Mouse (Mus musculus) forebrain, postnatal 0 days (tissue): ENCODE results near the gene Mef2c. TPM values are rescaled to one million over a fixed set of nuclear protein-coding genes. Genes with fewer than 3 reads are reported as not detected.

Experiments used
- ATAC-seq: fragments of 200-750 bp; cut with Nextera tagmentation; 2 replicates; pipeline ENCODE4 v1.8.0; 2017; ENCODE audit warnings: mild to moderate bottlenecking, moderate library complexity
- DNase-seq: peaks from one replicate; pipeline ENCODE4 v3.0.0-alpha.2; 2015
- H3K27ac ChIP-seq: fragments of 300-500 bp; sonication (generic); 2 replicates; pipeline ENCODE4 v1.5.1; 2014; ENCODE audit warnings: low read depth, mild to moderate bottlenecking, antibody characterized with exemption, low read length, moderate library complexity, mixed read lengths
- H3K27me3 ChIP-seq: fragments of 300-500 bp; sonication (generic); 2 replicates; pipeline ENCODE4 v1.6.1; 2014; ENCODE audit warnings: mild to moderate bottlenecking, low read length, mixed read lengths; ENCODE audit not compliant: insufficient read depth
- H3K36me3 ChIP-seq: fragments of 300-500 bp; sonication (generic); 2 replicates; pipeline ENCODE4 v1.6.1; 2014; ENCODE audit warnings: mild to moderate bottlenecking, moderate library complexity; ENCODE audit not compliant: insufficient read depth
- H3K4me1 ChIP-seq: fragments of 300-500 bp; sonication (generic); 2 replicates; pipeline ENCODE4 v1.6.1; 2014; ENCODE audit warnings: antibody characterized with exemption; ENCODE audit not compliant: insufficient read depth
- H3K4me2 ChIP-seq: fragments of 300-500 bp; sonication (generic); 2 replicates; pipeline ENCODE4 v1.6.1; 2014; ENCODE audit warnings: low read depth, mild to moderate bottlenecking, moderate library complexity
- H3K4me3 ChIP-seq: fragments of 300-500 bp; sonication (generic); 2 replicates; pipeline ENCODE4 v1.5.1; 2014; ENCODE audit warnings: low read depth, low read length, mixed read lengths
- H3K9ac ChIP-seq: fragments of 300-500 bp; sonication (generic); 2 replicates; pipeline ENCODE4 v1.6.1; 2014; ENCODE audit warnings: mild to moderate bottlenecking
- H3K9me3 ChIP-seq: fragments of 300-500 bp; sonication (generic); 2 replicates; pipeline ENCODE4 v1.6.1; 2016; ENCODE audit warnings: low read length
- CTCF ChIP-seq: sonication (generic); IDR thresholded peaks from 2 replicates; pipeline ENCODE4 v1.5.1; 2016; ENCODE audit warnings: antibody characterized with exemption, control low read depth, low read depth
- WGBS: fragments of 180-500 bp; shearing (Covaris S2); extraction: QIAGEN DNeasy Blood & Tissue Kit; methylation state at CpG from one replicate; pipeline ENCODE4 v1.1.7; 2014; 5-methylcytosine and 5-hydroxymethylcytosine counted together
- polyA plus RNA-seq: library from polyadenylated mRNA; unstranded; fragments of >200 nt; fragmentation: Nextera tagmentation; extraction: Ambion mirVana; gene quantifications from 2 replicates; pipeline ENCODE4 v1.2.1, GENCODE M21; 2015
- total RNA-seq: library from RNA; depleted of rRNA; stranded (reverse); fragments of >200 nt; gene quantifications from 2 replicates; pipeline ENCODE4 v1.2.3, GENCODE M21; 2014

The Mef2c gene
- total and polyA plus RNA-seq, 2 experiments from 2014 or later: 245 to 373 TPM

DNA sequence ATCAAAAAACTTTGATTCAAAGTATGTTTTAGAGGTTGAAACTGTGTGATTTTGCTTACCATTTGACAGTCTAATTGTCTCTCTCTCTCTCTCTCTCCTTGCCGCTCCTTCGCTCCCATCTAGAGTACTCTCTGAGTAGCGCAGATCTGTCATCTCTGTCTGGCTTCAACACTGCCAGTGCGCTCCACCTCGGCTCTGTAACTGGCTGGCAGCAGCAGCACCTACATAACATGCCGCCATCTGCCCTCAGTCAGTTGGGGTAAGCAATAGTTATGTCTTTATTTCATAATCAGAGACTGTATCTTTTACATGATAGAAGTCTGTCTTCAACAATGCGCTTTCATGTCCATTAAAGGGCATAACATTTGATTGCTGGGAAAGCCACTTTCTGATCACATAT lies 152.3 kb downstream of the Mef2c start:
- 0 out of 2 replicates have a peak overlapping the region, but pooled peaks have one; percentile 31 for H3K27ac ChIP-seq
- peak overlapping the region; percentile 37 for H3K9ac ChIP-seq
- H3K36me3 ChIP-seq: no peaks in the 10 kb centered on the region
- WGBS: 38% methylated on average over 7 of the region's 7 CpGs
- ATAC-seq (peak; percentile 60), DNase-seq (peak; percentile 60)
- H3K4me1 ChIP-seq: peaks cover 4% of the 10 kb centered on the region; the same call in 1 of the 2 replicates
- no peaks in the 10 kb centered on the region for H3K9me3 ChIP-seq
- peak; percentile 21; the same call in 1 of the 2 replicates for TF ChIP-seq CTCF
- H3K4me2 ChIP-seq: no peak overlapping the region
- no peak overlapping the region for H3K4me3 ChIP-seq
- no peaks in the 10 kb centered on the region for H3K27me3 ChIP-seq

DNA sequence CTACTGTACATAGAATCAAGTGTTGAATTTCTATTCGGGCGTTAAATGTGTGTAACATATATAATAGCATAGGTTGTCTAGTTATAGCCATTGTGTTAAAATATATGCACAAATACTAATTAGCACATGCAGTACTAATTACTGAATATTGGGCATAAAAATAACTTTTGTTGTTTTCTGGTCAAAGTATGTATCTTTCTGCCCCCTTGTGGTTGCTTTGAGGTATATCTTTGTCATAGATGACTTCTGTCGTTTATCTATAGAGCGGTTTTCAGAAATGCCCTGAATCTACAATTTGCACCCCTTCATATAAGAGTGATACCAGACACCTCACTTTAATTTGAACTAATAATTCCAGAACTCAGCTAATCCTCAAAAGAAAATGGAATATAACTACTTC lies 152.9 kb downstream of the Mef2c start:
- Histone ChIP-seq H3K36me3 (no peaks in the 10 kb centered on the region), H3K9ac (no peak overlapping the region), H3K4me2 (no peak overlapping the region), H3K4me3 (no peak overlapping the region), H3K27me3 (no peaks in the 10 kb centered on the region), H3K9me3 (no peaks in the 10 kb centered on the region), H3K4me1 (peaks cover 7% of the 10 kb centered on the region; the same call in 1 of the 2 replicates), H3K27ac (no peak overlapping the region)
- peak; percentile 67 for TF ChIP-seq CTCF
- no peak for ATAC-seq
- WGBS: 53% methylated on average over 4 of the region's 4 CpGs
- DNase-seq: peak; percentile 66

GRCm38 (mm10) chr13:83660722-83661121 lies 156.9 kb downstream of the Mef2c start:
- H3K9ac ChIP-seq: 0 out of 2 replicates have a peak overlapping the region, but pooled peaks have one; percentile 6
- no peaks in the 10 kb centered on the region for H3K27me3 ChIP-seq
- H3K9me3 ChIP-seq: no peaks in the 10 kb centered on the region
- peak; percentile 69 for TF ChIP-seq CTCF
- 18% methylated on average over 8 of the region's 8 CpGs for WGBS
- no peak overlapping the region for H3K4me3 ChIP-seq
- peak overlapping the region; percentile 35 for H3K4me2 ChIP-seq
- DNase-seq: peak; percentile 79
- ATAC-seq: peak; percentile 58
- peaks cover 3% of the 10 kb centered on the region; the same call in 1 of the 2 replicates for H3K36me3 ChIP-seq
- peaks cover 4% of the 10 kb centered on the region; the same call in 1 of the 2 replicates for H3K4me1 ChIP-seq
- peak overlapping the region; percentile 75; the same call in 1 of the 2 replicates for H3K27ac ChIP-seq

DNA sequence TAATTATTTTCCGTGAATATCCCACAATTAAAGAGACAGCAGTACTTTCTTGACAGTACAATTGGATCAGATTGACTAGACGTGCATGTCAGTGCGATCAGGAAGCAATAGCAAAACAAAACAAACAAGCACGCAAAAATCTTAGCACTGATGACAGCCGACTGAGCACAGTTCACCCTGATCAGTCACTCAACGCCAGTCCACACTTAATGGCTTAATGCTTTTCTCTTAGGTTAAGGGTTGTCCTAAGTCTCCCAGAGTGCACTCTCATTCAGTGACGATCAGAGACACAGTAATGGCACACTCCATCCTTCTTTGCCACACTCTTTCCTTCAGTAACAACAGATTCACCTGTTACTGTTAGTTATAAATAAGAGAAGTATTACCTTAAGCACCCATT lies 157.3 kb downstream of the Mef2c start:
- DNase-seq (no peak), ATAC-seq (peak; percentile 7; the same call in 1 of the 2 replicates)
- Histone ChIP-seq H3K27me3 (no peaks in the 10 kb centered on the region), H3K9ac (0 out of 2 replicates have a peak overlapping the region, but pooled peaks have one; percentile 29), H3K36me3 (peaks cover 3% of the 10 kb centered on the region; the same call in 1 of the 2 replicates), H3K4me3 (no peak overlapping the region), H3K9me3 (no peaks in the 10 kb centered on the region), H3K4me1 (peaks cover 4% of the 10 kb centered on the region; the same call in 1 of the 2 replicates), H3K4me2 (peak overlapping the region; percentile 35), H3K27ac (peak overlapping the region; percentile 75)
- WGBS: 15% methylated on average over 7 of the region's 7 CpGs
- no peak for TF ChIP-seq CTCF

GRCm38 (mm10) chr13:83662089-83662551 lies 158.3 kb downstream of the Mef2c start:
- H3K9me3 ChIP-seq: no peaks in the 10 kb centered on the region
- H3K36me3 ChIP-seq: peaks cover 3% of the 10 kb centered on the region; the same call in 1 of the 2 replicates
- peak overlapping the region; percentile 35 for H3K9ac ChIP-seq
- DNase-seq (peak; percentile 78), ATAC-seq (peak; percentile 80)
- peak; percentile 63 for TF ChIP-seq CTCF
- H3K4me1 ChIP-seq: peaks cover 4% of the 10 kb centered on the region; the same call in 1 of the 2 replicates
- peak overlapping the region; percentile 75 for H3K27ac ChIP-seq
- WGBS: 39% methylated on average over 14 of the region's 14 CpGs
- peak overlapping the region; percentile 32 for H3K4me2 ChIP-seq
- 0 out of 2 replicates have a peak overlapping the region, but pooled peaks have one; percentile 6 for H3K4me3 ChIP-seq
- H3K27me3 ChIP-seq: no peaks in the 10 kb centered on the region

DNA sequence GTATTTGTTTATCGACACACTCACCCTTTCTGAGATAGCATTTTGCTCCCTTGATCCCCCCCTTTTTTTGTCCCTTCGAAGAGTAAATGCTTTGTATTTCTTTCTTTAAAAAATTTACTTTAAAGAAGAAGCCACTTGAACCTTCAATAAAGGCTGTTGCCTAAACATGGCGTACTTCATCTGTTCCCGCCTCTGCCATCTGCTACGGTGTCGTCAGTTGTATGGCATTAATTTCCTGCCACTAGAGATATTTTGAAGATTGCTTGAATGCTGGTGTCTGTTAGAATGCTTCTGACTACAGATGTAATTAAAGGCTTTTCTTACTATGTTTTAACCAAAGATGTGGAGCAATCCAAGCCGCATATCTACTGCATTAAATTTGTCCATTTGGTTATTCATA lies 162.3 kb downstream of the Mef2c start:
- peak; percentile 16; the same call in 1 of the 2 replicates for ATAC-seq
- no peak overlapping the region for H3K4me3 ChIP-seq
- H3K27me3 ChIP-seq: no peaks in the 10 kb centered on the region
- TF ChIP-seq CTCF: no peak
- peak overlapping the region; percentile 62 for H3K27ac ChIP-seq
- peaks cover 3% of the 10 kb centered on the region; the same call in 1 of the 2 replicates for H3K4me1 ChIP-seq
- 53% methylated on average over 7 of the region's 7 CpGs for WGBS
- no peak overlapping the region for H3K4me2 ChIP-seq
- no peaks in the 10 kb centered on the region for H3K9me3 ChIP-seq
- H3K9ac ChIP-seq: no peak overlapping the region
- peak; percentile 71 for DNase-seq
- H3K36me3 ChIP-seq: peaks cover 3% of the 10 kb centered on the region; the same call in 1 of the 2 replicates

DNA sequence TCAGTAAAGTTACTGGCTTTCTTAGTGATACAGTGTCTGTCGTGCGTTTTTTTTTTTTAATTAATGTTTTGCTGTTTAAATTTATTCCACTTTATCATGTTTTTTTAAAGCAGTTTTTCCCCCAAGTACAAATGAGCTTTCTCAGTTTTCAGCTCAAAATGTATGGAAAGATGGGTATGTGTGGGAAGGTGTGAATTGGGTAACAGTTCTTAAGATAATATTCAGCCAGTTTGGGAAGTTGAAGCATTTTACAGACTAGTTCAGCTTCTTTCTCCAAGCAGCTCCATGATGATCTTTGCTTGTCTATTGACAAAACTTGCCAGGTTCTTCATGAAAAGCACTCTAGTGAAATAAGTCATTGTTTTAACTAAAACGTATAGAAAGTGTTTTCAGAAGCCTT lies 163.2 kb downstream of the Mef2c start:
- 53% methylated on average over 3 of the region's 3 CpGs for WGBS
- DNase-seq (peak; percentile 10), ATAC-seq (no peak)
- no peak for TF ChIP-seq CTCF
- H3K4me2 ChIP-seq: no peak overlapping the region
- no peak overlapping the region for H3K4me3 ChIP-seq
- no peaks in the 10 kb centered on the region for H3K4me1 ChIP-seq
- H3K36me3 ChIP-seq: peaks cover 3% of the 10 kb centered on the region; the same call in 1 of the 2 replicates
- no peak overlapping the region for H3K9ac ChIP-seq
- H3K9me3 ChIP-seq: no peaks in the 10 kb centered on the region
- no peak overlapping the region for H3K27ac ChIP-seq
- no peaks in the 10 kb centered on the region for H3K27me3 ChIP-seq
